Mouse (Mus musculus): ENCODE measurements at regions not wholly inside any gene's neighbourhood (a gene's known extent, or its start where the extent isn't known, plus 50 kb on each side); places are given as distances from the start of the nearest gene placed in this dataset.

- no peak for DNase-seq (ENCODE audit: low read depth)
Observed at GRCm38 (mm10) chr9:22937686-22938391, 285.0 kb upstream of the Bmper start.

- DNase-seq (ENCODE audit: low read depth) = no peak
Observed at GRCm38 (mm10) chr9:22944992-22945391, 277.9 kb upstream of the Bmper start.

GRCm38 (mm10) chr9:22945426-22945955 lies 277.4 kb upstream of the Bmper start:
- no peak for DNase-seq (ENCODE audit: low read depth)

- no peak for DNase-seq (ENCODE audit: low read depth)
Observed at GRCm38 (mm10) chr9:22952571-22953442, 270.1 kb upstream of the Bmper start.

GRCm38 (mm10) chr9:22962269-22962815 lies 260.5 kb upstream of the Bmper start:
- DNase-seq (ENCODE audit: low read depth) = no peak

- DNase-seq (ENCODE audit: low read depth) = peak; percentile 43
Observed at GRCm38 (mm10) chr9:22971312-22971711, 251.6 kb upstream of the Bmper start.

- no peak for DNase-seq (ENCODE audit: low read depth)
Observed at GRCm38 (mm10) chr9:22976748-22977147, 246.1 kb upstream of the Bmper start.

GRCm38 (mm10) chr9:22979627-22980026 lies 243.2 kb upstream of the Bmper start:
- no peak for DNase-seq (ENCODE audit: low read depth)

GRCm38 (mm10) chr9:22989508-22989907 lies 233.4 kb upstream of the Bmper start:
- DNase-seq (ENCODE audit: low read depth) = no peak

GRCm38 (mm10) chr9:22993531-22993930 lies 229.3 kb upstream of the Bmper start:
- DNase-seq (ENCODE audit: low read depth) = no peak

GRCm38 (mm10) chr9:22995564-22995963 lies 227.3 kb upstream of the Bmper start:
- no peak for DNase-seq (ENCODE audit: low read depth)

- no peak for DNase-seq (ENCODE audit: low read depth)
Observed at GRCm38 (mm10) chr9:22998306-22998705, 224.6 kb upstream of the Bmper start.

- no peak for DNase-seq (ENCODE audit: low read depth)
Observed at GRCm38 (mm10) chr9:22999181-22999580, 223.7 kb upstream of the Bmper start.

GRCm38 (mm10) chr9:23000200-23000599 lies 222.7 kb upstream of the Bmper start:
- DNase-seq (ENCODE audit: low read depth) = no peak

- no peak for DNase-seq (ENCODE audit: low read depth)
Observed at GRCm38 (mm10) chr9:23003195-23004061, 219.4 kb upstream of the Bmper start.

GRCm38 (mm10) chr9:23005005-23005404 lies 217.9 kb upstream of the Bmper start:
- no peak for DNase-seq (ENCODE audit: low read depth)

- DNase-seq (ENCODE audit: low read depth) = no peak
Observed at GRCm38 (mm10) chr9:23009462-23010183, 213.3 kb upstream of the Bmper start.

GRCm38 (mm10) chr9:23011316-23011959 lies 211.4 kb upstream of the Bmper start:
- no peak for DNase-seq (ENCODE audit: low read depth)

- no peak for DNase-seq (ENCODE audit: low read depth)
Observed at GRCm38 (mm10) chr9:23012130-23012529, 210.7 kb upstream of the Bmper start.

- DNase-seq (ENCODE audit: low read depth) = peak; percentile 24
Observed at GRCm38 (mm10) chr9:23016733-23017132, 206.1 kb upstream of the Bmper start.

GRCm38 (mm10) chr9:23024061-23024460 lies 198.8 kb upstream of the Bmper start:
- no peak for DNase-seq (ENCODE audit: low read depth)

All from 416B (cell line).